Mouse (Mus musculus) embryonic fibroblast, embryonic 13.5 days (primary cell): Measurements from ENCODE around the gene Med31.

Source experiments
- CTCF ChIP-seq: IDR thresholded peaks from 2 replicates; pipeline ENCODE4 v1.5.1; 2011; ENCODE audit warnings: mild to moderate bottlenecking, control low read depth, low read length, moderate library complexity, borderline replicate concordance; ENCODE audit not compliant: insufficient read depth
- POLR2A ChIP-seq: IDR thresholded peaks from 2 replicates; pipeline ENCODE4 v1.6.1; 2011; ENCODE audit warnings: low read depth, mild to moderate bottlenecking, control low read depth, low read length, moderate library complexity

GRCm38 (mm10) chr11:72256441-72256840 lies 41.0 kb upstream of the Med31 start:
- TF ChIP-seq CTCF = no peak
- TF ChIP-seq POLR2A = no peak
